Mouse (Mus musculus) lung, postnatal 0 days (tissue): ENCODE measurements around the gene Ephb2. TPM values are rescaled to one million over a fixed set of nuclear protein-coding genes. Genes with fewer than 3 reads are reported as not detected.
A peak's percentile ranks its signal among the peaks of the same experiment; 100 is the strongest.

Experiments used
- ATAC-seq: fragments of 200-750 bp; cut with Nextera tagmentation; 2 replicates; pipeline ENCODE4 v1.8.0; 2017; ENCODE audit warnings: moderate library complexity
- DNase-seq: peaks from one replicate; pipeline ENCODE4 v3.0.0-alpha.2; 2016; ENCODE audit warnings: low spot score
- H3K27ac ChIP-seq: fragments of 300-500 bp; sonication (generic); 2 replicates; pipeline ENCODE4 v1.5.1; 2014; ENCODE audit warnings: antibody characterized with exemption, mild to moderate bottlenecking, low read length, mixed read lengths
- H3K27me3 ChIP-seq: fragments of 300-500 bp; sonication (generic); replicated peaks from 2 replicates; pipeline ENCODE4 v1.6.1; 2014; ENCODE audit warnings: low read length, mixed read lengths; ENCODE audit not compliant: insufficient read depth
- H3K36me3 ChIP-seq: fragments of 300-500 bp; sonication (generic); 2 replicates; pipeline ENCODE4 v1.6.1; 2014; ENCODE audit warnings: low read length, mixed read lengths; ENCODE audit not compliant: insufficient read depth
- H3K4me1 ChIP-seq: fragments of 300-500 bp; sonication (generic); 2 replicates; pipeline ENCODE4 v1.6.1; 2014; ENCODE audit warnings: antibody characterized with exemption, low read depth, low read length, mixed read lengths; ENCODE audit not compliant: insufficient read depth
- H3K4me2 ChIP-seq: fragments of 300-500 bp; sonication (generic); replicated peaks from 2 replicates; pipeline ENCODE4 v1.6.1; 2014; ENCODE audit warnings: low read depth, mild to moderate bottlenecking, low read length, moderate library complexity, mixed read lengths
- H3K4me3 ChIP-seq: fragments of 300-500 bp; sonication (generic); 2 replicates; pipeline ENCODE4 v1.5.1; 2014; ENCODE audit warnings: low read depth, low read length
- H3K9ac ChIP-seq: fragments of 300-500 bp; sonication (generic); replicated peaks from 2 replicates; pipeline ENCODE4 v1.6.1; 2014; ENCODE audit warnings: low read depth, mild to moderate bottlenecking
- H3K9me3 ChIP-seq: fragments of 300-500 bp; sonication (generic); 2 replicates; pipeline ENCODE4 v1.6.1; 2016; ENCODE audit warnings: low read length, mixed read lengths
- CTCF ChIP-seq: IDR thresholded peaks from 2 replicates; pipeline ENCODE4 v1.5.1; 2016; ENCODE audit warnings: antibody characterized with exemption, mild to moderate bottlenecking
- EP300 ChIP-seq: IDR thresholded peaks from 2 replicates; pipeline ENCODE4 v1.6.1; 2016; ENCODE audit warnings: antibody characterized with exemption, mild to moderate bottlenecking, control low read depth
- WGBS: fragments of 180-500 bp; shearing (Covaris S2); extraction: QIAGEN DNeasy Blood & Tissue Kit; methylation state at CpG from one replicate; pipeline ENCODE4 v1.1.7; 2014; 5-methylcytosine and 5-hydroxymethylcytosine counted together
- polyA plus RNA-seq: library from polyadenylated mRNA; unstranded; fragments of >200 nt; fragmentation: Nextera tagmentation; extraction: Ambion mirVana; gene quantifications from 2 replicates; pipeline ENCODE4 v1.2.1, GENCODE M21; 2015

Ephb2 gene
- polyA plus RNA-seq = 0.63 and 0.74 TPM in 2 replicates

DNA sequence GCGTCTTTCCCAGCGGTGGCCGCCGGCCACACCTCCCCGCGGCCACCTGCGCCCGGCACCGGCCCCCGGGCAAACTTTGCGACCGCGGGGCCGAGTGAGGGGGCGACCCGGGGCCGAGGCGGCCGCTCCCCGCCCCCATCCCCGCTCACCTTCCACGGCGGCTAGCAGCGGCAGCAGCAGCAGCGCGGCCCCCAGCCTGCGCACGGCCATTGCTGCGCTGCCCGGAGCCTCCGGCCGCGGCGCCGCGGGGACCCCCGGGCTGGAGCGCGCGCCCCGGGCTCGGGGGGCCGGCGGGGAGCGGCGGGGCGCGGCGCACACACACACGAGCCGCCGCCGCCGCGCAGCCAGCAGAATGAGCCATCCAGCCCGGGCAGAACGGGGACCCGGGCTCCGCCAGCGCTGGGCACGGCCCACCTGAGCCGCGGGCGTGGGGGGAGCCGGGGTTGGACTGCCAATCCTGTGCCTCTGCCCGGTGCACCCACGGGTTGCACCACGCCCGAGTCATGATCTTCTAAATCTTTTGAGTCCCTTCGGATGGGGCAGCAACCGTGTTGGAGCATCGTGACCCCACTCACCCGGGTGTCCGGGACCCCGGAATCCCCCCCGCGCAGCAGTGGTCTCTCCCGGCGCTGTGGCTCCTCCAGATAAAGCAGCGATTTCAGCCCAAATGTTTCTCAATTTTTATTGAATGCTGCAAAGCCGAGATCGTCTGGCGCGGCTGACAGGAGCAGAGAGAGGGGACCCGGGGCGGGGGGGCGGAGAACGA is at the start of gene Ephb2:
Gene Ephb2 (minus strand): TSS at position 368 of the 766 bp plus-strand sequence.
- peak within 1 kb of the TSS; percentile 59 for H3K4me3 ChIP-seq
- H3K4me1 ChIP-seq = peaks cover 12% of the 10 kb centered on the region
- H3K27ac ChIP-seq = peak within 1 kb of the TSS; percentile 57
- WGBS = under 1% methylated on average over 42 of the region's 88 CpGs
- peak within 1 kb of the TSS; percentile 99 for H3K4me2 ChIP-seq
- no peaks in the 10 kb centered on the region for H3K36me3 ChIP-seq
- no peaks in the 10 kb centered on the region for H3K9me3 ChIP-seq
- DNase-seq (peak; percentile 74), ATAC-seq (peak; percentile 78)
- 0 out of 2 replicates have a peak, but pooled peaks cover 11% of the 10 kb centered on the region for H3K27me3 ChIP-seq
- 0 out of 2 replicates have a peak within 1 kb of the TSS, but pooled peaks have one; percentile 32 for H3K9ac ChIP-seq
- no peak for TF ChIP-seq EP300
- no peak for TF ChIP-seq CTCF

GRCm38 (mm10) chr4:136878601-136879000 is 42.8 kb upstream of the Ephb2 start:
- 22% methylated on average over 5 of the region's 5 CpGs for WGBS
- Histone ChIP-seq H3K4me2 (no peak overlapping the region), H3K9me3 (no peaks in the 10 kb centered on the region), H3K4me3 (no peak overlapping the region), H3K36me3 (no peaks in the 10 kb centered on the region), H3K27me3 (no peaks in the 10 kb centered on the region), H3K9ac (no peak overlapping the region), H3K27ac (no peak overlapping the region), H3K4me1 (no peaks in the 10 kb centered on the region)
- no peak for DNase-seq
- TF ChIP-seq EP300 = no peak
- TF ChIP-seq CTCF = peak; percentile 42
- no peak for ATAC-seq

- Histone ChIP-seq H3K9me3 (no peaks in the 10 kb centered on the region), H3K27ac (no peak overlapping the region), H3K27me3 (no peaks in the 10 kb centered on the region), H3K9ac (no peak overlapping the region), H3K4me1 (no peaks in the 10 kb centered on the region), H3K4me3 (no peak overlapping the region), H3K4me2 (no peak overlapping the region), H3K36me3 (no peaks in the 10 kb centered on the region)
- ATAC-seq (no peak), DNase-seq (no peak)
- no peak for TF ChIP-seq EP300
- no peak for TF ChIP-seq CTCF
- 39% methylated on average over 8 of the region's 8 CpGs for WGBS
These were observed 42.4 kb upstream of the Ephb2 start for GRCm38 (mm10) chr4:136878171-136878570.

- no peaks in the 10 kb centered on the region for H3K27me3 ChIP-seq
- ATAC-seq (no peak), DNase-seq (peak; percentile 40)
- H3K36me3 ChIP-seq = no peaks in the 10 kb centered on the region
- H3K27ac ChIP-seq = no peak overlapping the region
- WGBS = 10% methylated on average over 7 of the region's 7 CpGs
- H3K9ac ChIP-seq = no peak overlapping the region
- H3K4me3 ChIP-seq = no peak overlapping the region
- no peaks in the 10 kb centered on the region for H3K9me3 ChIP-seq
- TF ChIP-seq CTCF (peak; percentile 68), EP300 (no peak)
- no peak overlapping the region for H3K4me2 ChIP-seq
- no peaks in the 10 kb centered on the region for H3K4me1 ChIP-seq
These were observed 41.2 kb upstream of the Ephb2 start for GRCm38 (mm10) chr4:136876971-136877370.

DNA sequence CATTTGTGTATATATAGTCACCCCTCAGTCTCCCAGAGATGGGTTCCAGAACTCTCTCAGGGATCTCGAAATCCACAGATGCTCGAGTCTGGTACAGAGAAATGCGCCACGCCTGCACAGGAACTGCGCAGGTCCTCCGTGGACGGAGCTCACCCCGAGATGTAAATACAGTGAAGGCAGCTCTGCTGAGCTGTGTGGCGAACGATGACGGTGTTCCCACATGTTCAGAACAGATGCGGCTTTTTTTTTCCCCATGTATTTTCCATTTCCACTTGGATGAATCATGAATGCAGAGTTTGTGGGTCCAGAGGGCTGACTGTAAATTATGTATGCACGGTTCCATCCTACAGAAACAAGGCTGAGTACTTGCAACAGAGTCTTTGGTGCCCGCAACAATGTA is 39.2 kb upstream of the Ephb2 start:
- no peak for DNase-seq
- ATAC-seq = no peak
- no peaks in the 10 kb centered on the region for H3K27me3 ChIP-seq
- no peak overlapping the region for H3K9ac ChIP-seq
- no peaks in the 10 kb centered on the region for H3K9me3 ChIP-seq
- no peak overlapping the region for H3K4me3 ChIP-seq
- WGBS = 83% methylated on average over 14 of the region's 14 CpGs
- no peaks in the 10 kb centered on the region for H3K36me3 ChIP-seq
- H3K4me1 ChIP-seq = no peaks in the 10 kb centered on the region
- H3K4me2 ChIP-seq = no peak overlapping the region
- TF ChIP-seq CTCF (no peak), EP300 (no peak)
- H3K27ac ChIP-seq = no peak overlapping the region

- DNase-seq (no peak), ATAC-seq (no peak)
- Histone ChIP-seq H3K4me2 (no peak overlapping the region), H3K9ac (no peak overlapping the region), H3K4me1 (no peaks in the 10 kb centered on the region), H3K4me3 (no peak overlapping the region), H3K9me3 (no peaks in the 10 kb centered on the region), H3K27me3 (no peaks in the 10 kb centered on the region), H3K36me3 (no peaks in the 10 kb centered on the region), H3K27ac (no peak overlapping the region)
- no peak for TF ChIP-seq CTCF
- no peak for TF ChIP-seq EP300
- WGBS = 62% methylated on average over 6 of the region's 6 CpGs
These were observed 32.6 kb upstream of the Ephb2 start for GRCm38 (mm10) chr4:136868371-136868770.
